Mouse (Mus musculus) heart, adult 11 months (tissue): ENCODE results near the gene Trim27.

Experiments used
- DNase-seq: peaks from one replicate; pipeline ENCODE4 v3.0.0; 2022

Trim27 gene

DNA sequence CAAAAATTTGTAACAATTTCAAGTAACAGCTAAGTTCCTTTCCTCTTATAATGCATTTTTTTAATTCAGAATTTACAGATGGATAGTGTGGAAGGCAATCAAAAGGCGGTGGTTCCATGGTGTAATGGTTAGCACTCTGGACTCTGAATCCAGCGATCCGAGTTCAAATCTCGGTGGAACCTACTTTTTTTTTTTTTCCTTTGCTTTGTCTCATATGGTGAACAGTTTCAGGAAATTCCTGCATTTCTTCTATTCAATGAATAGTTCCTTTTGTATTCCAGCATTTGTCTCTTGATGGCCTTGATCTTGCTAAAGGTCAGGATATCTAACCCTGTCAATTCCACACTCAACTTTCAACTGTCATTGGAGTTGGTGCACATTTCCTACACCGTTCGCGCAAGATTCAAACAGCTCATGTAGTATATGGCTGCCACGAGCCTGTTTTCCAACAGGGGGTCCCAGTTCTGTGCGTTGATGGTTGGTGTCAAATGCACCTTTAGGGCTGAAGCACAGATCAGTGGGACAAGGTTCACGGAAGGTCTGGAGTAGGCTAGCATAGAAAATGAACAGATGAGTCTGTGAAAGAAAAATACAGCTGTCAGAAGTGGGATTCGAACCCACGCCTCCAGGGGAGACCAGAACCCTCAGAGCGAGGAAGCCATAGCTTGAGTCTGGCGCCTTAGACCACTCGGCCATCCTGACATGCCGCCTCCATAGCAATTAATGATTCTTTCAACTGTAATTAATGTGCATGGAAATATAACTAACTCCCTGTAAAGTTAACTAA, 6.8 kb upstream of the Trim27 start:
- peak; percentile 95 for DNase-seq

DNA sequence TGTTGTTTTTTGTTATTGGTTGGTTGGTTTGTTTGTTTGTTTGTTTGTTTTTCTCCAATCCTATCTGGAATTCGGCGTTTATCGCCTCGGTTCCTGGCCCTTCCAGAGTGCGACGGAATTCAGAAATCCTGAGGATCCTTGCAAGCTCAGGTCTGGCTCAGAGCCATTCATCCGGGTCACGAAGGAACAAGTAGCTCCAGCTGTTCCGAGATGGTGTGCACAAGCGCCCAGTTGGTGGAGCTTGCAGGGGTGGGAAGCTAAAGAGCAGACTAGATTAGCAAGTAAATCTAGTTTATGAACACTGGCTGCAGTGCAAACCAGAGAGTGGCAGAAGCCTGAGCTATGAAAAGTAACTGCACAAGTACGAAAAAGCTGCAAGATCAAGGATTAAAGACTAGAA, 6.2 kb upstream of the Trim27 start:
- DNase-seq: peak; percentile 99

DNA sequence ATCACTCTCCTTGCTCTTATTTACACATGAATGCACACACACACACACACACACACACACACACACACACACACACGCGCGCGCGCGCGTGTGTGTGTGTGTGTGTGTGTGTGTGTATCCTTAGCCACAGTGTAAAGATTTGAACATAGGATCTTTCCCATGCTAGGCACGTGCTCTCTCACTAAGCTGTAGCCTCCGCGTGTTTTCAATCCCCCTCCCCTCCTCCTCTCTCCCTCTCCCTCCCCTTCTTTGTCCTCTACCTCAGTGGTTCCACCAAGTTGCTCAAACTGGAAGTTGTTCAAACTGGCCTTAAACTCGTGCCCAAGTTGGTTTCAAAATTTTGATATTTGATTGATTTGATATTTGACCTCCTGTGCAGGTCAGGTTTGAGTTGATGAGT, 2.5 kb upstream of the Trim27 start:
- DNase-seq: peak; percentile 16

DNA sequence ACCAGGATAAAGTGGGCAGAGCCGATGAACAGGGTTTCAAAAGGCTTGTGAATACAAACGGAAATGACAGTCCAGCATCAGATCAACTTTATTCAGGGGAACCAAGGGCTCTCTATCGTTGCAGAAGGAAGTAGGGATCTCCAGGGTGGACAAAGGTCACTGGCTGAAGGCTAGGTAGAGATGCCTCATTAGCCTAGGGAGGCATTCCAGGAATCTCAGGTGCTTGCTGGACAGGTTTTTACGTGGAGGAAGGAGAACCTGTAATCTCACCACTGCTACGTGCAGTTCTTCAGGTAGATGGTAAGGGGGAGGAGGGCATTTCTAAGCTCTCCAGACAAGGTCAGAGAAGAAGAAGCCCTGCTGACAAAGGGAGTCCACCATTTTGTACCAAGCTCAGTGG, 1.6 kb upstream of the Trim27 start:
- DNase-seq: peak; percentile 76

DNA sequence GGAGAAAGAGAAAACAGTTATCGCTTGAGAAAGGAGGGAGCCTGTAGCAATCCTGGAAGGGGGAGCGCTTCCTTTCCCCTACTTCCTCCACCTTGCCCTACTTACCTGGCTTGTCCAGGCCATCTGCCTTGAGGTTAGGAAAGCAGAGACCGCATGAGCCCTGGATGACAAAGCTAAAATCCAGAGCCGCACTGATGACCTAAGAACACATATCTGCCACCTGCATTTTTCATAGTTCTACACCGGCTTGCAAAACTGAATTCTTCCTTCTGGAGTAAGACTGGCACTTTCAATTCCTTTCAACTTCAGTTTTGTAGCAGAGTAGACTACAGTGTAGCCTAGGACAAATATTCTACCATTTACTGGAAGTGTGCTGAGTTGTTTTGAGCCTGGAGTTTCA, 881 bp upstream of the Trim27 start:
- DNase-seq: no peak

DNA sequence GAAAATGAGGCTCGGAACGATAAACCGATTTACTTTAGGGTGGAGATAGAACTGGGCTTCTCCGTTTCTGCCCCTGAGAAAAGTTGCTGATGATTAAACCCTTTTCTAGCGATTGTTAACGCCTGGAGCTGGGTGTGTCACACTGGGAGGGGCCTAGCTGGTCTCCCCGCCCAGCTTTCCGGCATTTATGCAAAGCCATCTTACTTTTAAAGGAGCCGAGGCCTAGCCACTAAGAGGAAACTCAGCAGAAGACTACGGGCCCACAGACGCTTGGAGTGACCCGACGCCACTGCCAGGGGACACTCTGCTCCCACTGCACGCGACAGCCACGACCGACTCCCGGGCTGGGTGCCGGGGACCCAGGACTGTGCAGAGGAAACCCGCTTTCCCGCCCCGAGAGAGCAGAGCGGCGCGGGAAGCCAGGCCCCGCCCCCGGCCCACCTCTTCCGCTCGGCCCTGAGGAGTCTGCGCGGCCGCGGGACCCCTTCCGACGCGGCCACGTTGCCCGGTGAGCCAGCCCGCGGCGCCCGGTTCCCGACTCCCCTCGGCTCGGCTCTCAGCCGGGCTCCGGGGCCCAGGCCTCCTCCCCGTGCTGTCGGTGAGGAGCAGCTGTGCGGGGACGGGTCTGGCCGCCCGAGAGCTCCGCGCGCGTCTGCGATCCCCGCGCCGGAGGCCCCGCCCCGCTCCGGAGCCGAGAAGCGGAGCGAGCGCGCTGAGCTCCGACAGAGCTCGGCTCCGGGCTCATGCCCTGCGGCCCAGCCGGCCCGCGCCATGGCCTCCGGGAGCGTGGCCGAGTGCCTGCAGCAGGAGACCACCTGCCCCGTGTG, 692 bp downstream of the Trim27 start:
- DNase-seq: peak; percentile 99

DNA sequence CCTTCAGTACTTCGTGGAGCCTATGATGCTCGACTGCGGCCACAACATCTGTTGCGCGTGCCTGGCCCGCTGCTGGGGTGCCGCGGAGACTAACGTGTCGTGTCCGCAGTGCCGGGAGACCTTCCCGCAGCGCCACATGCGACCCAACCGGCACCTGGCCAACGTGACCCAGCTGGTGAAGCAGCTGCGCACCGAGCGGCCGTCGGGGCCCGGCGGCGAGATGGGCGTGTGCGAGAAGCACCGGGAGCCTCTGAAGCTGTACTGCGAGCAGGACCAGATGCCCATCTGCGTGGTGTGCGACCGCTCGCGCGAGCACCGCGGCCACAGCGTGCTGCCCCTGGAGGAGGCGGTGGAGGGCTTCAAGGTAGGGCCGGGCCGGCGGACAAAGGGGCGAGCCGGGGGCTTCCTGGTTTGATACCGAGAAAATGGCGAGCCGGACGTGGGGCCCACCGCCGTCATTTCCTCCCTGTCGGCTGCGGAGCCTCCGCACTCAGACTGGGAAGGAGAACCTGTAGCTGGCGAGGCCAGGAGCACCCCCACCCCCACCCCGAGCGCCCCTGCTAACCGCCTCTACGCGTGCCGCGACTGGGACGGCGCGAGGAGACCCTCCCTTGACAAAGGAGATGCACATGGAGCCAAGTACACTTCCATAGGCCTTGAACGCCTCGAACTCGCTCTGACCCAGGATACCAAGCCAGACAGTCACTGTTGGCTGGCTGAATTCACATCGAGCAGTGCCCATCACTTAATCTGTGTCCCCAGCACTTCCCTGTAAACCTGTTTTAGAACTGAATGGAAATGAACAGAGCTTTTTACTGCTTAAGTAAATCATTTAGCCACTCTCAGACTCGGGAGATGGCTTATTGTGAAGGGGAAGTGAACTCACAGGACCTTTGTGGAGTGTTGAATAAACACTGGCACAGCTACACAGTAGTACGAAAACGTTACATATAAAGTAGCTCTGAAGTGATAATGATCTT, 1.6 kb downstream of the Trim27 start:
- DNase-seq: peak; percentile 96

DNA sequence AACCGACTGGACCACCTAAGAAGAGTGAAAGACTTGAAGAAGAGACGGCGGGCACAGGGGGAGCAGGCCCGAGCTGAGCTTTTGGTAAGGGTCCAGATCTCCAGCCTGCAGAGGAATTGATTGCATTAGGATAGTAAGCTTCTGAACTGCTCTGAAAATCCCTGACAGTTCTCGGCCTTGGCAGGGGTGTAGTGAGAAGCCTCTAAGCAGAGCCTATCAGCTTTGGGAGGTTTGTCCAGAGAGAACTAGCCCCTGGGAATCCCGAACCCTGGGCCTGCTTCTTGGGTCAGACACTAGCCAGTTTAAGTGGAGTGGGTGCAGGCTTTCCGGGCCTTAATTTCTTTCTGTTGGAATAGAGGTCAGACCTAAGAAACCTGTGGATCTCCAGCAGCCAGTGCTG, 2.8 kb downstream of the Trim27 start:
- DNase-seq: peak; percentile 85

DNA sequence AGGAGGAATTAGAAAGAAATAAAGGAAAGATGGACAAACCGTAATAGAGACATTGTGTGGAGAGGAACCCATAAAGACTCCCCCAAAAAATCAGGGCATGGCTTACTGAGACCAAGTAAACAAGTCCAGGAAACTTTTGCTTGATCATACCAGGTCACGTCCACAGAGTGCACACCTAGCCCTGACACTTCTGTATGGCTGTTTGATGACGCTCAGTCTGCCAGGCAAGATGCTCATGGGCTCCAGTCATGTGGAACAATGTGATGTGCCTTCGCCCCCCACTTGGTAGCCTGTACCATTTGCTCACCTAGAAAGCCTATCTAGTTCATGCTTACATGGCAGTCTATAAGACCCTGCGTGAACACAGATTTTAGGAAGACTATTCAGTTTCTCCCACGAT, 3.8 kb downstream of the Trim27 start:
- DNase-seq: peak; percentile 58

DNA sequence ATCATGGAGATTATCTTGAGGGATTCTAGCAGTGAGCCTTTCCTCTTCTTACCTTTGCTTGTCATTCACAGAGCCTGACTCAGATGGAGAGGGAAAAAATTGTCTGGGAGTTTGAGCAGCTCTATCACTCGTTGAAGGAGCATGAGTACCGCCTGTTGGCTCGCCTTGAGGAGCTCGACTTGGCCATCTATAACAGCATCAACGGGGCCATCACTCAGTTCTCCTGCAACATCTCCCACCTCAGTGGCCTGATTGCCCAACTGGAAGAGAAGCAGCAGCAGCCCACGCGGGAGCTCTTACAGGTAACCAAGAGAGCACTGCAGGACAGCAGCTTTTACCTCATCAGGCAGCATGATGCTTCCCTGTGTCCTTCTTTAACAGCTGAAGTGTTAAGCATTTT, 4.4 kb downstream of the Trim27 start:
- DNase-seq: peak; percentile 73

DNA sequence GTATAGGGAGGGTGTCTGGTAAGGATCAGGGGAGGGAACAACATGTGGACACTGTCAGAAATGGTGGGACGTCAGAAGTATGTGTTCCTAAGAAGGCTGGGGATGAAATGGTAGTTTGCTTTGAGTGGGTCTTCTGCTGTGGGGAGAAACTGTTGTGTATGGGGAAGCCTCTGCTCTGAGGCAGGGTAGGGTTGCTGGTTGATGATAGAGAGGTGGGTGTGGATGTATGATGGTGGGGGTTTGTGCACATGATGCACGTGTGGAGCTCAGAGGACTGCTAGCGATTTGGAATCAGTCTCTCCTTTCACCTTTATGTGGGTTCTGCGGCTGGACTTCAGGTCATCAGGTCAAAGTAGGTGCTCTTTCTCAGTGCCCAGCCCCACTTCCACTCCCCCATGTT, 6.3 kb downstream of the Trim27 start:
- DNase-seq: peak; percentile 64

DNA sequence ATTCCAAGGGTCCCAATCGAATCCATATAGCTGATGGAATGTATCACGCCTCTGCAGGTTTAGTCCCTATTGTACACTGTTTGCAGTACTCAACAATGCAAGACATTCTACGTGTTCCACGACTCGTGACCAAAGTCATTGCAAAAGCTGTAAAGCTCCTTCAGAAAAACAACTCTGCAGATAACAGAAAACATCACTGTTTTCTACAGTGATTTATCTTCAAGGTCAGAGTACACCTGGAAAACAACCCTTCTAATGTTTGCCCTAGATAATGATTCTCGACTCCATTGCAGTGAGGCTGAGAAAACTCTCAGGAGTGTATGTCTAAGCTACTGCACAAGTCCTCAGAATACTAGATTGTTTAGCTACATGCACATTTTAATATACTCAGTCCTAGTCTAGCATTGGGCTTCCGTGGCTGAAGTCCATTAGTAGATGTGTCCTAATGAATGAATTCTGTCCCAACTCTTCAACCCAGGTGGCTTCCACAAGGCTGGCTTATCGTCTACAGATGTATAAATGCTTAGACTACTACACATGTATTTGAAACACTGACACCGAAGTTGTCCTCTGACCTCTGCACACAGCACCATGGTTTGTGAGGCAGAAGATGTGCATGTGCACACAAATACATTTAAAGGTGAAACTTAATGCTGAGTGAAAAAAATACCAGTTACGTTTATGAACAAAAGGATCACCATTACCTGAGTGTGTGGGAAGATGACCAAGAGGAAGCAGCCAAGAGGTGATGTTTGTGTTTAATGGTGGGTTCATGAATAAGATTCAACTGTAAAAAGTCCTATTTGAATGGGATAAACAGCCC, 16.4 kb downstream of the Trim27 start:
- peak; percentile 48 for DNase-seq

DNA sequence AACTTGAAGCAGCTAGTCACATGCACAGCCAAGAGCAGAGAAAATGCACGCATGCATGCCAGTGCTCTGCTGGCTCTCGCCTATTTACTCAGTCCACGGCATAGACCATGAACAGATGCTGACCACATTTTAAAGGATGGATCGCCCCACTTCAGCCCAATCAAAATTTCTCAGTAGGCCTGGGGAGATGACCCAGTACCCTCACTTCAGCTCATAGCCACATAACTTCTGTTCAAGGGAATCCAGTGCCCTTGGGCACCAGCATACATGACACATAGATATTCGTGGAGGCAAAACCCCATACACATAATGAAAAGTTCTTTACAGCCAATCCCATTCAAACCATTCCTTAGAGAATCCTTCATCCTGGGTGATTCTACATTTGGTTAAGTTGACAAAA, 18.5 kb downstream of the Trim27 start:
- DNase-seq: peak; percentile 79

DNA sequence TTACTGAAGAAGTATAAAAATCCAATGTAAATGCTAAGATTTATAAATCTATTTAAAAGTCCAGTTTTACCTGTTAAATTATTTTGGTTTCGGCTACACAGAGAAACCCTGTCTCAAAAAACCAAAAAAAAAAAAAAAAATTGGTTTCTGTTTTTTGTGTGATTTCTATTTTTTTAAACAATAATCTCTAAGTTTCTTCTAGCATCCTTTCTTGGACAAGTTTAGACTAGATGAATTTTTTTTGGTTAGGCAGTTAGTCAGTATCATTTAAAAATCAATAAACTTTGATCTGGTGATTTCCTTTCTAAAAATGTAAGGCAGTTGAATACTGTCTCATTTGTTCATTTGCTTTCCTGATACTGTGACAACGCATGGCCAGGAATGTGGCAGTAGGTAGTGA, 19.1 kb downstream of the Trim27 start:
- peak; percentile 7 for DNase-seq

DNA sequence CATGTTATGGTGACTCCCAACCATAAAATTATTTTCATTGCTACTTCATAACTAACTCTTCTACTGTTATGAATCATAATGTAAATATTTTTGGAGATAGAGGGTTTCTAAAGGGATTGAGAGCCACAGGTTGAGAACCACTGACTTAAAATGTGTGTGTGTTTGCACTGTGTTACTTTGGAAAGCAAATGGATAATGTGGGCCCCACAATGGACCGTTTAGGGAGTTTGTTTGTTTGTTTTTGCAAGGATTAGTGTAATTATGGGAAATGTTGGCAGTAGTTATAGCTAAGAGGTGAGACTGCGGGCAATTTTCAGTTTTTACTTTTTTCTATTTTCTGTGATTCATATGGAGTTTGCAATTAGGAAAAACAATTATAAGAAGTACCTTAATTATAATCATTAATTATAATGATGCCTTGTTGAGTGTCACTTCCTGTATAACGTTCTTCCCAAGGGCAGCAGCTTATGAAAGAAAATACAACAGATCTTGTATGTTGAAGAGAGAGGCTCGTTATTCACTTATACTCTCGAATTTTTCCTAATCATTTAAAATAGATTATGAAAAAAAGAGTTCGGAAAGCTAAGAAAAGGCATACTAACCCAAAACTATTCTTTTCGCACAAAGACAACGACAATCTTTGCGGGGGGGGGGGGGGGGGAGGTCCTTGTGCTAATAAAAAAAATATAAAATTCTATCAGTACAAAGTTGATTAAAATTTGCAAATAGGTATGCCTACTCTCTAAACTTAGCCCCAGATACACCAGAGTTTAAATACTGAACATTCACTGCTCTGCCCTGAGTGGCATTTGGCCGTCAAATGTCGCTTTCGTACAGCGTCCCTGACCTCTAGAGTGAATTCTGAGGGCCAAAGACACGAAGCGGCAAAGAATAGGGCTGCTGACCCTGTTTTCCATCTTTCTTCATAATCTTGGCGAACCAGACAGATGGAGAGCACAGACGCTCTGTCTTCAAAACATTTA, 20.1 kb downstream of the Trim27 start:
- peak; percentile 55 for DNase-seq

DNA sequence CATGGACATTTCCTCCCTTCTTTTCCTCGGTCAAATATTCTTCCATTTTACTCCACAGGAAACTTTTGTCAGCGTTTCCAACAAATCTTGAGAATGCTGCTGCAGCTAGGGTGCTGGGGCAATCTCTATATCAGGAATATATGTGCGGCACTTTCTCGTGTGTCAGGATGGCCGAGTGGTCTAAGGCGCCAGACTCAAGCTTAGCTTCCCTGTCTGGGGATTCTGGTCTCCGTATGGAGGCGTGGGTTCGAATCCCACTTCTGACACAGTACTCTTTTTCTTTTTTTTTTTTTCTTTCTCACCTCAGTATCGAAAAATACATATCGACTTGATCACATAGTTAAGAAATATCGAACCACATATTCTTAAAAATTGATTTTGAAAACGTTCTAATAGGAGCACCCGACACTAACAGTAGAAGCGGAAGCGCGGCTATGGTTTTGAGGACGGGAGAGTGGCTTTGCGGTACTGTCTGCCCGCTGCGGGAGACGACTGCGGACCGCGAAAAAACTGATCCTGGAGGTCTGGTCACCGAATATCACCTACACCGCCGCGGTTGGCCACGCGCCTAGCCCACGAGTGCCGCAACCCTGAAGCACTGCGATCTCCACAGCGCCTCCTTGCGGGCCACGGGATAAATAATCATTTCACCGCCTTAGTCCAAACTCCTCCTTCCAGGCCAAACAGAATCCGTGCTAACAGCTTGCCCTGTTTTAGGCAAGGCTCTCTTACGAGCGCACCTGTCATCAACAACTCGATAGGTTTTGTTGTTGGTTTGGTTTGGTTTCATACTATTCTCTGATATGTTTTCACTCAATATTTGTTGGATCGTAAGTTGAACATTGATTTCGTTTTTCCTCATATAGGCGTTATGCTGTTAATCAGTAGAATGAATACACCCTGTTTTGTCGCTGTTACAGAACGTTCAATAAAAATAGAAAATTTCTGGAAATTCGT, 21.1 kb downstream of the Trim27 start:
- peak; percentile 98 for DNase-seq

DNA sequence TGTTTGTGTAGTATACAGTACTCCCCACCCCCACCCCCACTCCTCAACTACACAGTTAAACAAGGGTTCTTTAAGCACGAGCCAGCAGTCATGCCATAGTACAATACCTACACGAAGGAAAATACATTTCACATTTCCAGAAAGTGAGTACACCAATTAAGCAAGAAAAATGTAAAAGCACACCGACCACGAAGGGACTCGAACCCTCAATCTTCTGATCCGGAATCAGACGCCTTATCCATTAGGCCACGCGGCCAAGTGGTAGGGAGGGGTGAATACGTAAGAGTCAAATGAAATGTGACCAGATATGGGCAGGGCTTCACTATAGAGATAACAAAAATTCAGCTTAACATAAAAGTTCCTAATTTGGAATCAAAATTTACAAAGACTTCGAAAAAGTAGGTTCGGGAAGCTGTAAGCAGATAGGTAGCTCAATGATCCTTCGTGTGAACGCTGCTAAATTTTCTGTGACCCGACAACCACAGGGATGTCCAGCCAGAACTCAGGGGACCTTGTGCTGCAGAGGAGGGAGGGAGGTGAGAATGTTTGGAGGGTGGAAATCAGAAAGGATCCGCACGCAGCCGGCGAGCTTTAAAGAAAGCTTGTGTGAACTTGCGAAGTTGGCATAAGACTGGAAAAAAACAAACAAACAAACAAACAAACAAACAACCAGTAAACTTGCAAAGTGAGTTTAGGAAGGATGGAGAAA, 36.2 kb downstream of the Trim27 start:
- peak; percentile 91 for DNase-seq

DNA sequence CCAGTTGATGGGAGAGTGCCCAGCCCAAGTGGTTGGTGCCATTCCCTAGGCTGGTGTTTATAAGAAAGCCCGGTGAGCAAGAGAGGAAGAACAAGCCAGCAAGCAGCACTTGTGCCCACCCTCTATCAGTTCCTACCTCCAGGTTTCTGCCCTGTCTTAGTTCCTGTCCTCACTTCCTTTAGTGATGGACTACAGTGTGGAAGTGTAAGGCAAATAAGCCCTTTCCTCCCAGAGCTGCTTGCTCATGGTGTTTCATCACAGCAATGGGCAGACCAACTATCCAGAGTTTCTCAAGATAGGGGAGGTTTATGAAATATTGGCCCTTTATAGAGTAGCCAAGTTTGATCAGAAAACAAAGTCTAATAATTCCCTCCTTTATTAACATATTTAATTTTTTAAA, 37.5 kb downstream of the Trim27 start:
- peak; percentile 54 for DNase-seq
